8 mouse cellular contexts compared by ENCODE assay signal in genomic region chr15:103255169-103255568, GRCm38 (mm10). TPM values are rescaled to one million over a fixed set of nuclear protein-coding genes. Genes with fewer than 3 reads are reported as not detected.
DNase-seq lines count a peak whose midpoint lies in the region; ATAC-seq and TF ChIP-seq lines count a peak whose summit lies in the region.

No protein-coding gene starts in this region.

- no peak overlapping the region for H3K27ac ChIP-seq in forebrain, embryonic 14.5 days (ENCODE audit: low read depth, low read length)
- H3K27ac ChIP-seq in liver, embryonic 14.5 days = peak overlapping the region; percentile 95

- WGBS in forebrain, embryonic 14.5 days = 3% methylated on average over 24 of the region's 25 CpGs
- under 1% methylated on average over 25 of the region's 25 CpGs for WGBS in liver, embryonic 14.5 days (ENCODE audit: insufficient replicate concordance)

- no peak overlapping the region for H3ac ChIP-seq in myocyte (ENCODE audit: control insufficient read depth, insufficient read length)

- H3K9ac ChIP-seq in forebrain, embryonic 14.5 days (ENCODE audit: low read length) = peak overlapping the region; percentile 49; the same call in 1 of the 2 replicates
- peak overlapping the region; percentile 97 for H3K9ac ChIP-seq in liver, embryonic 14.5 days (replicated peaks)

- DNase-seq in B cell, adult 2 months = peak; percentile 43 to 56
- DNase-seq in ZHBTc4 (ENCODE audit: low read depth, low spot score) = peak; percentile 55
- DNase-seq in forebrain, embryonic 14.5 days (ENCODE audit: low spot score) = no peak
- peak; percentile 57 for DNase-seq in induced T-regulatory cell, adult 2 months (ENCODE audit: low read depth)
- DNase-seq in liver, embryonic 14.5 days (ENCODE audit: low read depth in 3 of 3, low spot score in 3 of 3) = peak in 1 of 3 experiments; percentile 62
- DNase-seq in thymus, postnatal 25 days = peak; percentile 48
- DNase-seq in frontal cortex, postnatal 36 days (ENCODE audit: low spot score in 2 of 2) = no peak

- no peak for TF ChIP-seq EP300 in liver, embryonic 14.5 days (IDR thresholded peaks at IDR 0.05; ENCODE audit: low read depth)

- peak overlapping the region; percentile 23 for H3K4me3 ChIP-seq in forebrain, embryonic 14.5 days (ENCODE audit: low read depth, low read length)
- peak overlapping the region; percentile 94 to 98 for H3K4me3 ChIP-seq in liver, embryonic 14.5 days (ENCODE audit: insufficient read depth in 1 of 2, low read depth in 2 of 2, low read length in 2 of 2)
- no peak overlapping the region for H3K4me3 ChIP-seq in myocyte

- H3K36me3 ChIP-seq in forebrain, embryonic 14.5 days (ENCODE audit: control insufficient read depth, insufficient read depth, low read length) = no peaks in the 10 kb centered on the region
- peaks cover 32% of the 10 kb centered on the region for H3K36me3 ChIP-seq in liver, embryonic 14.5 days (replicated peaks; ENCODE audit: control insufficient read depth, insufficient read depth, low read depth)
- H3K36me3 ChIP-seq in myocyte (ENCODE audit: control insufficient read depth, insufficient read depth) = no peaks in the 10 kb centered on the region

- no peaks in the 10 kb centered on the region for H3K27me3 ChIP-seq in forebrain, embryonic 14.5 days (replicated peaks; ENCODE audit: control insufficient read depth, insufficient read depth, low read length)
- no peaks in the 10 kb centered on the region for H3K27me3 ChIP-seq in liver, embryonic 14.5 days (ENCODE audit: control insufficient read depth, insufficient read depth, low read length)
- no peaks in the 10 kb centered on the region for H3K27me3 ChIP-seq in myocyte (ENCODE audit: control insufficient read depth, insufficient read depth, insufficient read length)

- no peaks in the 10 kb centered on the region for H3K79me2 ChIP-seq in myocyte (ENCODE audit: control insufficient read depth, insufficient read depth)

- no peak for TF ChIP-seq POLR2A in myocyte (IDR thresholded peaks at IDR 0.05; ENCODE audit: insufficient read length, low read depth)

- no peaks in the 10 kb centered on the region for H3K9me3 ChIP-seq in forebrain, embryonic 14.5 days (replicated peaks; ENCODE audit: control insufficient read depth, low read length)
- no peaks in the 10 kb centered on the region for H3K9me3 ChIP-seq in liver, embryonic 14.5 days (ENCODE audit: control insufficient read depth, low read length)

- H3K4me1 ChIP-seq in forebrain, embryonic 14.5 days (ENCODE audit: control insufficient read depth, insufficient read depth, low read length) = peaks cover 4% of the 10 kb centered on the region
- peaks cover 49 to 65% of the 10 kb centered on the region in 2 experiments for H3K4me1 ChIP-seq in liver, embryonic 14.5 days (replicated peaks; ENCODE audit: control insufficient read depth in 2 of 2, insufficient read depth in 2 of 2, low read length in 1 of 2)

- peak; percentile 55 for TF ChIP-seq CTCF in liver, embryonic 14.5 days (IDR thresholded peaks at IDR 0.05; ENCODE audit: low read depth)

- peak; percentile 55; the same call in 1 of the 2 replicates for ATAC-seq in forebrain, embryonic 14.5 days
- peak; percentile 38 for ATAC-seq in liver, embryonic 14.5 days (ENCODE audit: insufficient read depth)

- peak overlapping the region; percentile 61 for H3K4me2 ChIP-seq in forebrain, embryonic 14.5 days (ENCODE audit: low read length)
- H3K4me2 ChIP-seq in liver, embryonic 14.5 days (ENCODE audit: low read depth) = peak overlapping the region; percentile 81
- peak overlapping the region; percentile 83 for H3K4me2 ChIP-seq in myocyte (ENCODE audit: low read depth)

TF ChIP-seq in myocyte, 11 proteins besides CTCF, POLR2A, EP300 and RAD21:
- no peak for TF ChIP-seq USF1 (IDR thresholded peaks at IDR 0.05; ENCODE audit: low read depth)
- no peak for TF ChIP-seq MYOG (IDR thresholded peaks at IDR 0.05; ENCODE audit: control insufficient read depth in 1 of 3, insufficient read depth in 1 of 3, insufficient read length in 2 of 3, low read depth in 2 of 3)
- TF ChIP-seq MAX (IDR thresholded peaks at IDR 0.05; ENCODE audit: low read depth) = no peak
- TF ChIP-seq TCF12 (IDR thresholded peaks at IDR 0.05; ENCODE audit: insufficient read depth, poor library complexity, severe bottlenecking) = no peak
- no peak for TF ChIP-seq SRF (IDR thresholded peaks at IDR 0.05; ENCODE audit: control insufficient read depth, insufficient read length, low read depth)
- no peak for TF ChIP-seq CEBPB (IDR thresholded peaks at IDR 0.05; ENCODE audit: insufficient read depth, poor library complexity, severe bottlenecking)
- TF ChIP-seq E2F4 (IDR thresholded peaks at IDR 0.05; ENCODE audit: insufficient read depth) = no peak
- no peak for TF ChIP-seq MYOD1 (IDR thresholded peaks at IDR 0.05; ENCODE audit: control insufficient read depth in 1 of 3, insufficient read length in 2 of 3, low read depth in 2 of 3)
- TF ChIP-seq REST (IDR thresholded peaks at IDR 0.05; ENCODE audit: insufficient read depth, insufficient read length) = no peak
- no peak for TF ChIP-seq POLR2AphosphoS2 (IDR thresholded peaks at IDR 0.05; ENCODE audit: insufficient read length, low read depth)
- TF ChIP-seq TCF3 (IDR thresholded peaks at IDR 0.05; ENCODE audit: insufficient read length, low read depth) = no peak
TF ChIP-seq in myocyte: peak in this region for 0.

RNA-seq across cellular contexts. Expression of gene Nfe2, which starts 3.0 kb away (rescaled TPM):
- 0.42 and 1.1 TPM in 2 replicates for polyA plus RNA-seq in forebrain, embryonic 14.5 days (2014; fragmentation: Nextera tagmentation; extraction: Ambion mirVana)
- 178 and 222 TPM in 2 replicates for polyA plus RNA-seq in liver, embryonic 14.5 days (2012; rRNA removed)
- 175 and 184 TPM in 2 replicates for polyA plus RNA-seq in liver, embryonic 14.5 days (2014; fragmentation: Nextera tagmentation; extraction: Ambion mirVana)
- polyA plus RNA-seq in myocyte (2012; fragmentation: generic; extraction: Trizol) = 0.42 TPM

RNA-seq across cellular contexts. Expression of gene Hnrnpa1, which starts 14.9 kb away (rescaled TPM):
- 790 and 857 TPM in 2 replicates for polyA plus RNA-seq in forebrain, embryonic 14.5 days (2014; fragmentation: Nextera tagmentation; extraction: Ambion mirVana)
- polyA plus RNA-seq in liver, embryonic 14.5 days (2012; rRNA removed) = 329 and 510 TPM in 2 replicates
- polyA plus RNA-seq in liver, embryonic 14.5 days (2014; fragmentation: Nextera tagmentation; extraction: Ambion mirVana) = 240 and 270 TPM in 2 replicates
- 285 TPM for polyA plus RNA-seq in myocyte (2012; fragmentation: generic; extraction: Trizol)

RNA-seq across cellular contexts. Expression of gene Cbx5, which starts 15.6 kb away (rescaled TPM):
- 154 and 164 TPM in 2 replicates for polyA plus RNA-seq in forebrain, embryonic 14.5 days (2014; fragmentation: Nextera tagmentation; extraction: Ambion mirVana)
- polyA plus RNA-seq in liver, embryonic 14.5 days (2012; rRNA removed) = 27.8 and 32.4 TPM in 2 replicates
- polyA plus RNA-seq in liver, embryonic 14.5 days (2014; fragmentation: Nextera tagmentation; extraction: Ambion mirVana) = 54.4 and 57.1 TPM in 2 replicates
- 54.8 TPM for polyA plus RNA-seq in myocyte (2012; fragmentation: generic; extraction: Trizol)

RNA-seq across cellular contexts. Expression of gene Copz1, which starts 17.3 kb away (rescaled TPM):
- polyA plus RNA-seq in forebrain, embryonic 14.5 days (2014; fragmentation: Nextera tagmentation; extraction: Ambion mirVana) = 261 and 271 TPM in 2 replicates
- 118 and 133 TPM in 2 replicates for polyA plus RNA-seq in liver, embryonic 14.5 days (2012; rRNA removed)
- 205 and 219 TPM in 2 replicates for polyA plus RNA-seq in liver, embryonic 14.5 days (2014; fragmentation: Nextera tagmentation; extraction: Ambion mirVana)
- polyA plus RNA-seq in myocyte (2012; fragmentation: generic; extraction: Trizol) = 172 TPM

RNA-seq across cellular contexts. Expression of gene Gpr84, which starts 55.2 kb away (rescaled TPM):
- polyA plus RNA-seq in forebrain, embryonic 14.5 days (2014; fragmentation: Nextera tagmentation; extraction: Ambion mirVana) = 0.39 and 0.47 TPM in 2 replicates
- 0.17 and 0.20 TPM in 2 replicates for polyA plus RNA-seq in liver, embryonic 14.5 days (2012; rRNA removed)
- 0.18 and 0.32 TPM in 2 replicates for polyA plus RNA-seq in liver, embryonic 14.5 days (2014; fragmentation: Nextera tagmentation; extraction: Ambion mirVana)
- 0.05 TPM for polyA plus RNA-seq in myocyte (2012; fragmentation: generic; extraction: Trizol)

Comparison
In these comparisons a context has a peak if more than half of its experiments do, and no peak if none do; other contexts are left out.
1. DNase-seq: peak in B cell, adult 2 months (2 of 2), ZHBTc4 (single experiment), induced T-regulatory cell, adult 2 months (single experiment) and thymus, postnatal 25 days (single experiment); none in forebrain, embryonic 14.5 days (single experiment) and frontal cortex, postnatal 36 days (0 of 2).
2. RNA of gene Nfe2, which starts 3.0 kb away (polyA plus RNA-seq): 175 to 222 TPM in liver, embryonic 14.5 days; 0.42 TPM in myocyte (single experiment) and 0.42 to 1.1 TPM in forebrain, embryonic 14.5 days; every median in the first group is over 10 times any median in the second.
3. Peak in every context shown above with its lines, with median percentiles within 50 percentile points of each other: H3K4me2 ChIP-seq.